Mouse (Mus musculus) small intestine, adult 2 months (tissue): ENCODE measurements at regions not wholly inside any gene's neighbourhood (a gene's known extent, or its start where the extent isn't known, plus 50 kb on each side); places are given as distances from the start of the nearest gene placed in this dataset.
"Not testable (repeated sequence)": the region's sequence is repeated elsewhere in the genome, so short reads cannot be mapped to it uniquely, and the experiment has no call there.

ENCODE experiments used
- H3K27ac ChIP-seq: fragments of 200-500 bp; 2 replicates; pipeline ENCODE4 v1.5.1; 2012; ENCODE audit warnings: low read depth, low read length, control low read depth, inconsistent platforms; ENCODE audit not compliant: insufficient read depth
- H3K27me3 ChIP-seq: fragments of 200-500 bp; 2 replicates; pipeline ENCODE4 v1.6.1; 2012; ENCODE audit warnings: mild to moderate bottlenecking, moderate library complexity, low read length, inconsistent platforms; ENCODE audit not compliant: control insufficient read depth, insufficient read depth
- H3K36me3 ChIP-seq: fragments of 200-500 bp; 2 replicates; pipeline ENCODE4 v1.6.1; 2012; ENCODE audit warnings: mild to moderate bottlenecking, low read length, control low read depth, inconsistent platforms; ENCODE audit not compliant: control insufficient read depth, insufficient read depth
- H3K4me1 ChIP-seq: fragments of 200-500 bp; 2 replicates; pipeline ENCODE4 v1.6.1; 2012; ENCODE audit warnings: low read length, inconsistent platforms, mixed read lengths; ENCODE audit not compliant: control insufficient read depth, insufficient read depth, insufficient read length
- H3K4me3 ChIP-seq: fragments of 200-500 bp; 2 replicates; pipeline ENCODE4 v1.5.1; 2012; ENCODE audit warnings: low read depth, mild to moderate bottlenecking, control low read depth, inconsistent platforms, low read length, moderate library complexity
- CTCF ChIP-seq: fragments of 200-500 bp; IDR thresholded peaks from 2 replicates; pipeline ENCODE4 v1.5.1; 2012; ENCODE audit warnings: low read depth, mild to moderate bottlenecking, control low read depth, inconsistent platforms, low read length, moderate library complexity, mixed read lengths; ENCODE audit not compliant: insufficient replicate concordance, insufficient read length; ENCODE audit errors: extremely low read depth
- POLR2A ChIP-seq: fragments of 200-500 bp; IDR thresholded peaks from 2 replicates; pipeline ENCODE4 v1.6.1; 2012; ENCODE audit warnings: low read depth, mild to moderate bottlenecking, control low read depth, inconsistent platforms, low read length, moderate library complexity
- WGBS: fragments of 180-500 bp; shearing (Covaris S2); methylation state at CpG from one replicate; pipeline ENCODE4 v1.1.7; 2018; 5-methylcytosine and 5-hydroxymethylcytosine counted together

DNA sequence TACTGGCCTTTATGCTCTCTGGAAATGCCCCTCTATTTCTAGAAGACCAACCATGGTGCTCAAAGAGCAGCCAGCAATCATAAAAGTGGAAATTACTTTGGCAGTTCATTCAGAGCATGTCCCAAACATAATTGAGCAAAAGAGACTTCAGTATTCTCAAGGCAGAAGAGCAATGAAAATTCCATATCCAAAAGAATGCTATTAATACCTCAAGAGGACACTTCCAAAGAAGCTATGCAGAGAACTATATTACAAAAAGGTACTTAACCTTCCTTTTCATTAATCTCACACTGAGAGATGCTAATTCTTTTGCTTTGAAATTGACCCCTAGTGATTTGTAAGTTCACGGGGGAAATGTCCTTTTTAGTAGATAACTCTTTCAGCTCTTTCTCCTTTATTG is 105.7 kb downstream of the Mrpl39 start:
- 83% methylated on average over 1 of the region's 1 CpGs for WGBS
- no peaks in the 10 kb centered on the region for H3K4me1 ChIP-seq
- no peak overlapping the region for H3K4me3 ChIP-seq
- H3K36me3 ChIP-seq: no peaks in the 10 kb centered on the region
- TF ChIP-seq POLR2A (no peak), CTCF (no peak)
- no peaks in the 10 kb centered on the region for H3K27me3 ChIP-seq
- no peak overlapping the region for H3K27ac ChIP-seq

DNA sequence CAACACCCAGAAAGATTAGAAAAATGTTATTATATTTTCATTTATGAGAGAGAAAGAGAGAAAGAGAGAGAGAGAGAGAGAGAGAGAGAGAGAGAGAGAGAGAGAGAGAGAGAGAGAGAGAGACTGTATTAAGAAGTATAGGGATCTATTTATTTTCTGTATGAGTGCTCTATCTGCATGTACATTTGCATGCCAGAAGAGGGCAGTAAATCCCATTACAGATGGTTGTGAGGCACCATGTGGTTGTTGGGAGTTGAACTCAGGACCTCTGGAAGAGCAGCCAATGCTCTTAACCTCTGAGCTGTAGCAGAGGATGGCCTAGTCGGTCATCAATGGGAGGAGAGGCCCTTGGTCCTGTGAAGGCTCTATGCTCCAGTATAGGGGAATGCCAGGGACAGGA is 91.1 kb downstream of the Mrpl39 start:
- WGBS: 82% methylated on average over 1 of the region's 1 CpGs
- H3K4me1 ChIP-seq, H3K27ac ChIP-seq, H3K27me3 ChIP-seq, H3K36me3 ChIP-seq, H3K4me3 ChIP-seq: not testable (repeated sequence)

DNA sequence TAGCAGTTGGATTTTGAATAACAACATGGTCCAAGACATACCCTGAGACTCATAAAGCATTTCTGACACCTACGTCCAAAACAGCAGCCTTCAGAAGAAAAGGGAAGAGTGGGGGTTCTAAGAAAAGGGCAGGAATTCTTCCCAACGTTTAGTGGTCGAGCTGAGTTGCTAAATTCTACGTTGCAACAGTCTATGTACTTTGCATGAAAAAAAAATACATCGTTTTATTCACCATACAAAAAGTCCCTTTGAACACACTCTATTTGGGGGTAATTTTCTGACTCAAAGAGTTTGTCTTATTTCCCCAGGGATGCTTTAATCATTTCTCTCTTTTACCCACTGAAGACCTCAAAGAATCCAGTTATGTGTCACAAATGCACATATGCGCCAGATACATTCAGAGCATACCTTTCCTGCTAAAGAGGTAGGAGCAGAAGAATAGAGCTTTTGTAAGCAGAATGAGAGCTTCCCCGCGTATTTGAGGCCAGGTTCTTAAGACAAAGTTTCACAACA is 89.3 kb downstream of the Mrpl39 start:
- 72% methylated on average over 8 of the region's 8 CpGs for WGBS
- no peak overlapping the region for H3K4me3 ChIP-seq
- TF ChIP-seq POLR2A (no peak), CTCF (no peak)

DNA sequence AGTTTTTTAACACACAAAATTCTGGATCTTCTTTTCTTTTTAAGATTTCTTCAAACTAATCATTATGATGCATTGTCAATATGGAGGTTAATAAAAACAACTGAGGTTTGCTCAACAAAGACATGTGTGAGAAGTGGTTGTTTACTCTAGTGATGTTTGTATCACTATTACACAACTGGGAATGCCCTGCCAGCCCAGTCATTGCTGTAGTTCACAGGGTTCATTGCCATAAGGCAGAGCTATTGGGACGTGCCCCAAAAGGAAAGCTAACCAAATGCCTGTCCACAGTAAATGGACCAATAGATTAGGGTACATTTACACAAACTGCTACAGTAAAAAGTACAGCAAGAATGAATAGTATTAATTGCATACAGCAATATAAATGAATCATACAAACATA is 84.9 kb downstream of the Mrpl39 start:
- Histone ChIP-seq H3K27me3 (no peaks in the 10 kb centered on the region), H3K4me3 (no peak overlapping the region), H3K4me1 (no peaks in the 10 kb centered on the region), H3K27ac (no peak overlapping the region), H3K36me3 (no peaks in the 10 kb centered on the region)
- WGBS: 44% methylated on average over 1 of the region's 1 CpGs
- TF ChIP-seq POLR2A (no peak), CTCF (no peak)

More for the DNA sequence above, 89.3 kb downstream of the Mrpl39 start:
- Histone ChIP-seq H3K36me3 (no peaks in the 10 kb centered on the region), H3K4me1 (no peaks in the 10 kb centered on the region), H3K27ac (no peak overlapping the region), H3K27me3 (no peaks in the 10 kb centered on the region)

DNA sequence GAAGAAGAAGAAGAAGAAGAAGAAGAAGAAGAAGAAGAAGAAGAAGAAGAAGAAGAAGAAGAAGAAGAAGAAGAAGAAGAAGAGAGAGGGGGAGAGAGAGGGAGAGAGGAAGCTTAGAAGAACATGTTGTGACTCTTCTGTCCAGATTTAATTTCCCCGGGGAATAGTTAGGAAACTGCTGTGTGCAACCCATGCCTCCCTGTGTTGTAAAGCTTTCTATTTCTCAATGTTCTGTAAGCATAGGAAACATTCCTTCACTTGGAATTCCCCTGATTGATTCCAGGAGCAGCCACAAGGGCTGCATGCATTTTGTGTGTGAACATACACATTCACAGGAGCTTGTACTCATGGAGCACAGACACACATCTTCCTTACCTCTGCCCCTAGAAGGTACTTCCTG is 81.7 kb downstream of the Mrpl39 start:
- WGBS: 89% methylated on average over 1 of the region's 1 CpGs
- no peak overlapping the region for H3K27ac ChIP-seq
- H3K4me1 ChIP-seq: no peaks in the 10 kb centered on the region
- no peaks in the 10 kb centered on the region for H3K36me3 ChIP-seq
- no peak overlapping the region for H3K4me3 ChIP-seq
- TF ChIP-seq CTCF: no peak
- no peak for TF ChIP-seq POLR2A
- no peaks in the 10 kb centered on the region for H3K27me3 ChIP-seq

DNA sequence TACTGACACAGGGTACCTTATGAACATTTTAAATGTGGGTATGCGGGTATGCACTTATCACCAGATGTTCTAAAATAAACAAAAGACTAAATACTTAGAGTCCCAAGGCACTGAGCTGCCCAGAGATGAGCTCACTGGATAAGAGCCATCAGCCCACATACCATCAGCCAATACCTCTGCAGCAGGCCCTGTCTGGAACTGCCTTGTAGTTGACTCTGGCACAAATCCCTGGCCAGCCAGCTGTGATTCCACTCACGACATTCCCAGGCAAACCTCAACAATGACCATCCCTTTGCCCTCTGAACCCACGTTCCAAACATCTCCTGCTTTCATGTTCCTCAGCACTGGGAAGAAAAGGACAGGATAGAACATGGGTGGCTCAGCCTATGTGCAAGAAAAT is 73.7 kb downstream of the Mrpl39 start:
- Histone ChIP-seq H3K4me1 (no peaks in the 10 kb centered on the region), H3K4me3 (no peak overlapping the region), H3K36me3 (no peaks in the 10 kb centered on the region), H3K27ac (no peak overlapping the region), H3K27me3 (no peaks in the 10 kb centered on the region)
- 53% methylated on average over 3 of the region's 3 CpGs for WGBS
- no peak for TF ChIP-seq CTCF
- no peak for TF ChIP-seq POLR2A

DNA sequence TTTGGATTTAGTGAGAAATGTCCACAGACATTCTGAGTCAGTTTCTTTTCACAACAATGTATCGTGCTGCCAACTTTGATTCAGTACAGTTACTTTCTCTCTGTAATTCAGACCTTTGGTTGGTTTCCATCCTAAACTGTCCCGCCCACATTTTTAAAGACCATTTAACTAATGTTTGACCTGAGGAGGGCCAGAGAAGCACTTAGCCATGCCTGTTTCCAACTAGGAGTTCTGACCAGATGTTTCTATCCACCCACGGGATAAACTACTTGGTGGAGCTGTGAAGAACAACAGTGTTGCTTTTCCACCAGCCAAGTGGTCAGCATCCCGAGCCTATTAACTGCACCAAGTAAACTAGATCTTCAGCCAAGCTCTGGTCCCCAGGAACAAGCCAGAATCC is 72.0 kb downstream of the Mrpl39 start:
- Histone ChIP-seq H3K4me1 (no peaks in the 10 kb centered on the region), H3K27me3 (no peaks in the 10 kb centered on the region), H3K36me3 (no peaks in the 10 kb centered on the region), H3K4me3 (no peak overlapping the region), H3K27ac (no peak overlapping the region)
- WGBS: 77% methylated on average over 4 of the region's 4 CpGs
- TF ChIP-seq CTCF (no peak), POLR2A (no peak)
